15 mouse cellular contexts compared by ENCODE assay signal in genomic region chr8:122981646-122982045, GRCm38 (mm10).
"Had no signal": no experiment of that assay in that cellular context is flagged by ENCODE, and none has a peak within 500 bp of the region (broad histone marks: within the 10 kb centered on the region; RNA-seq: fewer than 3 reads in every experiment).

No protein-coding gene starts in this region.

- H3K4me1 ChIP-seq: midbrain, embryonic 12.5 days had no signal

- H3K4me2 ChIP-seq: limb, embryonic 13.5 days; liver, embryonic 12.5 days; midbrain, embryonic 12.5 days; neural tube, embryonic 13.5 days had no signal

- DNase-seq: kidney, adult 11 months; kidney, adult 9 months; kidney, postnatal 10 days; kidney, postnatal 4 days; left cerebral cortex, postnatal 4 days; lung, postnatal 14 days; right cerebral cortex, postnatal 14 days; thymus, adult 18-20 months; thymus, postnatal 14 days had no signal

- H3K27ac ChIP-seq: layer of hippocampus, adult 2 months; limb, embryonic 13.5 days; liver, embryonic 12.5 days; midbrain, embryonic 12.5 days; neural tube, embryonic 13.5 days had no signal

- H3K9me3 ChIP-seq: limb, embryonic 13.5 days; liver, embryonic 12.5 days; midbrain, embryonic 12.5 days; neural tube, embryonic 13.5 days had no signal

- ATAC-seq: liver, embryonic 12.5 days; midbrain, embryonic 16.5 days had no signal

- H3K9ac ChIP-seq: limb, embryonic 13.5 days; liver, embryonic 12.5 days; midbrain, embryonic 12.5 days; neural tube, embryonic 13.5 days had no signal

- H3K4me3 ChIP-seq: layer of hippocampus, adult 2 months; limb, embryonic 13.5 days; liver, embryonic 12.5 days; midbrain, embryonic 12.5 days; neural tube, embryonic 13.5 days had no signal

- H3K36me3 ChIP-seq: limb, embryonic 13.5 days; liver, embryonic 12.5 days; midbrain, embryonic 12.5 days; neural tube, embryonic 13.5 days had no signal

- H3K27me3 ChIP-seq: limb, embryonic 13.5 days; liver, embryonic 12.5 days; midbrain, embryonic 12.5 days; neural tube, embryonic 13.5 days had no signal
